Mouse (Mus musculus) spleen, postnatal 4 days (tissue): ENCODE data around the gene Mfap4.
A peak's percentile ranks its signal among the peaks of the same experiment; 100 is the strongest.

ENCODE experiments used
- DNase-seq, 2 experiments: peaks; one replicate each; pipeline ENCODE4 v3.0.0; 2022; ENCODE audit warnings: low spot score in 2 of 2

The Mfap4 gene

DNA sequence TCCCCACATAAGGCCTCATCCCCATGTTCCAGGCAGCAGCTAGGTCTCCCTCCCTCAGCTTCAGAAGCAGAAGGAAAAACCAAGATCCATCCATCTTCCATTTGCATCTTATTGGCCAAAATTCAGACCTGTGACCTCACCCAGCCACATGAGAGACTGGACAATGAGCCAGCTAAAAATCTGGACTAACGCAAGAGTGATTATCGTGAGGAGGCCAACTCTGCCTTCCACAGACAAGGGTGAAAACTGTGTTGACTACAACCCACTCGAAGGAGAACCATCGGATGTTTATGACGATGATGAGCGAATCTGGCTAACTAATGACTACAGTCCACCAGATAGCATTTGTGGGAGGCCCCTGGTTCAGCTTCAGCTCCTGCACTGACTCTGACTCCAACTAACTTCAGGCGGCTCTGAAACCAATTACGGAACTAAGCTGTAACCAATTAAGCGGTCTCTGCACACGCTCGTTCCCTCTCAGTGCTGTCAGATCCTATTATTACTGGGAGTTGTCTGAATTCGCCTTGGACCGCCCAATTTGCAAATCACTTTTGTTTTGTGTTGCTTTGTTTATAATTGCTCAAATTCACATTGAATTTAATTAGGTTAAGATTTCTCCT is 1.9 kb upstream of the Mfap4 start:
- DNase-seq = no peak

- DNase-seq = no peak
These were observed 997 bp upstream of the Mfap4 start for GRCm38 (mm10) chr11:61484256-61484612.

- no peak for DNase-seq
These were observed 568 bp downstream of the Mfap4 start for GRCm38 (mm10) chr11:61485541-61486457.

DNA sequence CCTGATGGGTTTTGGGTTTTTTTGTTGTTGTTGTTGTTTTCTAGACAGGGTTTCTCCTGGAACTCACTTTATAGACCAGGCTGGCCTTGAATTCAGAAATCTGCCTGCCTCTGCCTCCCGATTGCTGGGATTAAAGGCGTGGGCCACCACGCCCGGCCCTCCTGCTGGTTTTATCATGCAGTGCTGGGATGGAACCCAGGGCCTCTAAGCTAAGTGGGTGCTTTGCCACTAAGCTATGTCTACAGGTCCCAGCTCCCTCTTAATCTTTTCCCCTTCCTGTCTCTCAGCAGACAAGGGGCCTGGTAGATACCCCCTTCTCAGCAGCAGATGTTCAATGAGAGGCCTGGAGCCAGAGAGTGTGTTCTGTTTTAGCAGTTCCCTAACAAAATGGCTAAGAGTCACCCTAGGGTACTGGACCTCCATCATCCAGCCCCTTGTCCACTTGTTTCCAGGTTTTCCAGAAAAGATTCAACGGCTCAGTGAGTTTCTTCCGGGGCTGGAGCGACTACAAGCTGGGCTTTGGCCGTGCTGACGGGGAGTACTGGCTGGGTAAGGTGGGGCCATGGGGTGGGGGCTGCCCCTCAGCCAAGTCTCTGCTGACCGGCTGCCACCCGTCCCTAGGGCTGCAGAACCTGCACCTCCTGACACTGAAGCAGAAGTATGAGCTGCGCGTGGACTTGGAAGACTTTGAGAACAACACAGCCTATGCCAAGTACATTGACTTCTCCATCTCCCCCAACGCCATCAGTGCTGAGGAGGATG is 1.4 kb downstream of the Mfap4 start:
- DNase-seq = no peak

DNA sequence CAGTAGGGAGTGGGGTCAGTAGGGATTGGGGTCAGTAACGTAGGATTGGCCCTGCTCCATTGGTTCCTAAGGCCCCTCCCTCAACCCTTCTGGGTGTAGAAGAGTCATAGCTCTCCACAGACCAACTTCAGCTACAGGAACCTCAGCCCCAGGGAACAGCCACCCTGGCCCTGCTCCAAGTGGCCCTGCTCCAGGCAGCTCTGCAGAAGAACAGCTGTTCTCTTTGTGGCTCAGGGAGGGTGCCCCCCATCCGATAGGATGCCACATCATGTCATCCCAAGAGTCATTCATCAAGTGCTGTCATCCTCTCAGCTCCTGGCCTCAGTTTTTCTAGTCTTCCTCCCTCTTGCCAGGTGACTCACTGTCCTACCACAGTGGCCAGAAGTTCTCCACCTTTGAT is 2.2 kb downstream of the Mfap4 start:
- DNase-seq = no peak

GRCm38 (mm10) chr11:61487936-61488335 is 2.7 kb downstream of the Mfap4 start:
- no peak for DNase-seq

- no peak for DNase-seq
These were observed 3.9 kb downstream of the Mfap4 start for GRCm38 (mm10) chr11:61489085-61489484.

GRCm38 (mm10) chr11:61489874-61490273 is 4.6 kb downstream of the Mfap4 start:
- no peak for DNase-seq

DNA sequence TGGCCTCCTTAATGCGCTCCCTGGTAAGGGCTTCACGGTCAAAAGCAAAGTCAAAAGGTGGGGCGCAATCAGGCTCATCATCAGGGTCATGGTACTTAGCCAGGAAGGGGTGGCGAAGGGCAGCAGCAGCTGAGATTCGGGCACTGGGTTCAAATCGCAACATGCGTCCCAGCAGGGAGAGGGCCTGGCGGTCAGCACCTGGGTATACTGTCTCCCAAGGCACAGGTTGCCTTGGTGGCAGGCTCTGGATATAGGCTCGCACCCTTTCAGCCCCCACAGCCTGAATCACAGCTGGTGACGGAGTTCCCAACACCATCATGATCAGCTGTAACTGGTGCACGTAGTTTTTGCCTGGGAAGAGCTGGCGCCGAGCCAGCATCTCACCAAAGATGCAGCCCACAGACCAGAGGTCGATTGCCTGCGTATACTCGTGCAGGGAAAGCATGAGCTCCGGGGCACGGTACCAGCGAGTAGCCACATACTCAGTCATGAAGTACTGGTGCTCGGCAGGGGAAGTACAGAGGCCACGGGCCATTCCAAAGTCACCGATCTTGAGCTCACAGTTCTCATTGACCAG is 5.8 kb downstream of the Mfap4 start:
- no peak for DNase-seq

DNA sequence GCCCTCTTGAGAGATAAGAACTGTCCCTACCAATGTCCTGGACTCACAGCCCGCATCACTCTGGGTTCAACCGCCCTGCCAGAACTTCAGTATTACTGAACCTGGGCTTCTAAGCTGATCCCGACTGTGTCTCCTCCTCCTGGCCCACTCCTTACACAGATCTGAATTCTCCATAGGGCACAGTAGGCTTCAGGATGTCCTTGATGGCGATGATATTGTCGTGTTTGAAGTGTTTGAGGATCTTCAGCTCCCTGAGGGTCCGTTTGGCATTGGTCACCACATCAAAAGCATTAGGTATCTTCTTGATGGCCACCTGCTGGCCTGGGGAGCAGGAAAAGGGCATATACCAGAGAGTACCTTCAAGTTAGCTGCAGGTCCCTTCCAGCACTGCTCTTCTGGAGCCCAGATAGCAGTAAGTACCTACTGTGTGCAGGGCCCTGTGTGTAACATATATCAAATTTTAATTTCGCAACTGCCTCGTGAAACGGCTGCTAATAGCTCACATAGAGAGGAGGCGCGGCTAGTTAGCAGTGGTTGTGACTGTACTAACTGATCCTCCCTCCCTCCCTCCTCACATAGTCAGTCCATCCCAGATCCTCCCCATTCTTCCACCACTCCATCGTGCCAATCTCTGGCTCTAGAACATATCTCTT is 7.6 kb downstream of the Mfap4 start:
- DNase-seq = no peak

DNA sequence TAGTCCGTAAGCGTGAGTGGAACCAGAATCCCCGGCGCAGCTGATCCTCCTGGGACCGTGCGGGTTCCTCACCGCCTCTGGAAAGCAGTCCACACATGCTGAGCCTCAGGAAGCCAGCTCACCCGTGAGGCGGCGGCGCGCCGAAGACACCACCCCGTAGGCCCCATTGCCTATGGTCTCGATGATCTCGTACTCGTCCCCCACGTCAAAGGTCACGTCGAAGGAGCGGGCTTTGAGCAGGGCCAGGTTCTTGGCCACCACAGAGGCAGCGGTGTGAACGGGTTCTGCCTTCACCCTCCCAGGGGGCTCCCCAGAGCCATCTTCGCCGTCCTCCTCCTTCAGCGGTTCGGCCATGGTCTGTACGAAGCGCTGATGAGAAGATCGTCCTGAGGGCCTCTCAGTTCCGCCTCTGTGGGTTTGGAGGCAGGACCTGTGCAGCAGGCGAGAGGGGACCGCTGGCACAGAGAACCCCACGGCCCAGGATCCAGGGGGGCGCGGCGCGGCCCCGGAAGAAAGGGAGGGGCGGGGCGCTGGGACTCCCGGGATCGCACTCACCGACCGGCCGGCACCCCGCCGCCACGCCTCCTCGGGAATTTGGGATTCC is 8.4 kb downstream of the Mfap4 start:
- DNase-seq = peak; percentile 35 to 77

DNA sequence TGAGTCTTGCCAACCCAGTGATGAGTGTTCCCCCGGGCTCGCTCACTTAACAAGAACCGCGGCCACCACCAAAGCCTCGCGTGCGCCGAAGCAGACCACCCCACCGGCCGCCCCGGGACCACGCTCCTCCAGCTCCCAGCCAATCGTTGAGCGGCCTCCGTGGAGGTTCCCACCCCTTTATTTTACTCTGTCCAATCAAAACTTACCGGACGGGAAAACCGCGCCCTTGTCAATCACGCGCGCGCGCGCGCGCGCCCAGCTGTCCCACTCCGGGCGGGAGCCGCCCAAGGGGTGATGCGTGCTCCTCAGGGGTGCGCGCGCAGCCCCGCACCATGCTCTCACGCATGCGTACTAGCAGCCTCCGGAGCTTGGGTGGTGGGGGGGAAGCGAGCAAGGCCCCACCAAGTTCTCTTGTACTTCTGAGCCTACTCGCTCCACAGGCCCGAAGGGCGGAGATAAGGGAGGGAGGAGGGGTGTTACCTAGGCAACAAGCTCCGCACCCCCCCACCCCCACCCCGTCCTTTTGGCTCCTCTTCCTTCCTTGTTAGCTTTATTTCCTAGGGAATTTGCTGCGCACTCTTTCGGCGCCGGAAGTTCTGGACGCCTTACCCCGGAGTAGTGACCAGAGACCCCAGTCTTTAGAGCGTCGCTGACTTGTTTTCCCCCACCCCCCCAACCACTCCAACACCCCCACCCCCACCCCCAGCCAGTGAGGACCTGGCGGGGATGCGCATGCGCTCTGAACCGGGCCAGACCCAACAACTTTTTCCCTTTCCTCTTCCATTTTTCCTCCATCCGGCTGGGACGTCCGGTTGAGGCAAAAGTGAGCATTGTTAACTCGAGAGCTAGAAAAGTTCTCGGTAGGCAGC is 9.1 kb downstream of the Mfap4 start, which contains the start of gene Mapk7:
TSS of gene Mapk7 (minus strand) at position 278 of the 869 bp plus-strand sequence.
- DNase-seq = peak; percentile 96 to 98

DNA sequence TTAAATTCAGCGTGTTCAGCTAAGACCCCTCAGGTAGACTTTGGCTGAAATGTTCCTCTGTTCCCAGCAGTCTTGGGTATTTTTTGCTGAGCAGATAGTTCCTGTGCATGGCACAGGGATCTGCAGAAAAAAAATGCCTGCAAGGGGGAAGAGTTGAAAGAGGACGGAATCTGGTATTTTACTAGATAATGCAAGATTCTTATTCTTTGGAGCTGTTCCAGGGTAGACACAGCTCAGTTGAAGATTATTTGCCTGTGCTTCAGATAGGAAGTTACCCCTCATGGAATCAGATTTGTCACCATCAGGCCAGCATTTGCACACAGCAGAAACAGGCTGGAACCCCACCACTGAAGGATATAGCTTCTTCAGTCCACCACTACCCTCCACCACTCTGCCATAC is 10.3 kb downstream of the Mfap4 start:
- no peak for DNase-seq

DNA sequence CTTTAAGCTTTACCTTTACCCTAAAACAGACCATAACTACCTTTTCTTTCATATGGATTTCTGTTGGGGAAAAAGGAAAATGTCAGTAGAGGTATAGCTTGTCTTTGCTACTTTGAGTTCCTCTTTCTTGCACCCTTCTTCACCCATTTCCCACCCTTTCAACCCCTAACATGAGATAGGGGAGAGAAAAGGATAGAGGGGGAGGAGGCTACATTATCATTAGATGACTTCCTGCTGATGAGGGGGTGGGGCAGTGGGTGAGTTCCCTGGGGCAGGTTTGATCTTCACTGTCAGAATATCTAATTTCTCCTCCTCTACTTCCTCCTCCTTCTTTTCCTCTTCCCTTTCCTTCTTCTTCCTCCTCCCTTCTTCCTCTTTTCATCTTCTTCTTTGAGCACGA is 12.3 kb downstream of the Mfap4 start:
- DNase-seq = no peak

- no peak for DNase-seq
These were observed 13.7 kb downstream of the Mfap4 start for GRCm38 (mm10) chr11:61498736-61499504.

DNA sequence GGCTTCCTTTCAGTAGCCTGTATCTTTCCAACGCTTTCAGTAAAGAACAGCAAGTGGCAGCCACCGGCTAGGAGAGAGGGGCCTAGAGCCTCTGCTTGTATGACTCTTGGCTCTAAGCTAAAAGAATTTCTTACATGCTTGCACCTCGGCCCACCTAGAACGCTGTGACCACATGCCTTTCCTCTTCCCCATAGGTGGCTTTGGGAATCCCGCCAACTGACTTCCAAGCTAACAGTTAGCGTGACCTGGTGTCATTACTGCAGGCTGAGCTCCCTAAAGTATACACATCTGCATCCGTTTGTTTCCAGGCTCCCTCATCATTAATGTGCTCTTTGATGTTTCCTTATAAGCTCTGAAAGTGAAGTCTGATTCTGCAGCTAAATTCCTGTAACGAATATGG is 18.7 kb downstream of the Mfap4 start:
- no peak for DNase-seq

GRCm38 (mm10) chr11:61504713-61505257 is 19.6 kb downstream of the Mfap4 start, which contains the start of gene B9d1:
Gene B9d1, plus strand, starts transcription at chr11:61505144.
- DNase-seq = peak; percentile 87 to 94

- DNase-seq = no peak
These were observed 29.7 kb downstream of the Mfap4 start for GRCm38 (mm10) chr11:61514953-61515352.

- DNase-seq = no peak
These were observed 32.7 kb downstream of the Mfap4 start for GRCm38 (mm10) chr11:61517971-61518370.
